Mouse (Mus musculus) inflammation-experienced regulatory T-cells, adult 6 months (primary cell): ENCODE data around the gene Stard5. TPM values are rescaled to one million over a fixed set of nuclear protein-coding genes. Genes with fewer than 3 reads are reported as not detected.

Experiments used
- ATAC-seq: one replicate; pipeline ENCODE4 v1.8.0; 2017
- polyA plus RNA-seq, 3 experiments: library from polyadenylated mRNA; unstranded; fragments of 100-300 nt; shearing (Covaris generic); gene quantifications; one replicate each; pipeline ENCODE4 v1.2.1; 2017

Stard5 gene
- polyA plus RNA-seq, 3 experiments from 2014 or later, result 25.0 to 41.7 (median 39.5) TPM

DNA sequence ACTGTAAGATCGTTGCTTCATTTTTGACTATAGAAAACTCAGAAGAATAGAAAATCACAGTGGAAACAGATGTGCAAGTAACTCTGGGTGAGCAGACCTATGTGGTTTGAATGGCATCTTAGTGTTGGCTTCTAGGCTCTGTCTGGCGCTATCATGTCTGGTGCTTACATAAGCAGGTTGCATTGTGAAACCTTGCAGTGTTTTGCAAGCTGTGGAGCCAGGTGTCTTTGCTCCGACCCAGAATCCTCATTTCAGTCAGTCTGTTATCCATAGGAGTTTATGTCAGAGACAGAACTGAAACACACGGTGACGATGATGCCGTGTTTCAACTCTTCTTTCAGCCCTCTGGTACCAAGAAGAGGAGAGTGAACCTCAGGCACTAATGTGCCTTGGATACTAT, 2.1 kb downstream of the Stard5 start:
- ATAC-seq, result no peak

DNA sequence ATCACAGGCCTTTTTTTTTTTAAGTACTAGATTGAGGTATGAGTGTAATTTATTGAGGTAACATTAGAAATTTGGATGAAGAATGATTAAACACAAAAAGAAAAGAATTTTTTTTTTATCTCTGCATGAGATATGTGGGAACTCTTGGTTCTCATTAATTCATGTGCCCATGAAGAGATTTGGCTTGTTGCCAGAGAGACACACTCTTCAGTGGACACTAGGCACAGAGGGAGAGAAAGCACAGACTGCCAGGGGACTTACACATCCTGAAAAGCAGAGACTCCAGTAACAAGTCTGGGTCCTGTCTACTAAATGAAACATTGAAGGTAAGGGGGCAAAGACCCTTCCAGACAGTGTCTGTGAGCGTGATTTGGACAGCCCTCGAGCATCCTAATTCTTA, 4.0 kb downstream of the Stard5 start:
- no peak for ATAC-seq

DNA sequence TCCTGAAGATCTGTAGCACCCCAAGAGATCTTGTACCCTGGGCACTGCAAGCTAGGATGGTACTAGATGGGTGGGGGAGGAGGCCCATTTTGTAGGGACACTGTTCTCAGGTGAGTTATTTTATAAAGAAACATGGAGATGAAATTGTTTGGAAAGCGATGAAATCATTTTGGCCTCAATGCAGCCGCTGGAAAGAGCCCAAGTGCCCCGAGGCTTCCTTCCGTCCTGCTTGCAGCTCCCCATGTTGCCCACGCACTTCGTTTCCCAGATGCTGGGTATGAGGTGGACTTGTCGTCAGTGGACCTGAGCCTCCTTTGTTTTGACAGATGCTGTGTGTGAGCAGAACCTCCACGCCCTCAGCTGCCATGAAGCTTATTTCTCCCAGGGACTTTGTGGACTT, 4.7 kb downstream of the Stard5 start:
- no peak for ATAC-seq

DNA sequence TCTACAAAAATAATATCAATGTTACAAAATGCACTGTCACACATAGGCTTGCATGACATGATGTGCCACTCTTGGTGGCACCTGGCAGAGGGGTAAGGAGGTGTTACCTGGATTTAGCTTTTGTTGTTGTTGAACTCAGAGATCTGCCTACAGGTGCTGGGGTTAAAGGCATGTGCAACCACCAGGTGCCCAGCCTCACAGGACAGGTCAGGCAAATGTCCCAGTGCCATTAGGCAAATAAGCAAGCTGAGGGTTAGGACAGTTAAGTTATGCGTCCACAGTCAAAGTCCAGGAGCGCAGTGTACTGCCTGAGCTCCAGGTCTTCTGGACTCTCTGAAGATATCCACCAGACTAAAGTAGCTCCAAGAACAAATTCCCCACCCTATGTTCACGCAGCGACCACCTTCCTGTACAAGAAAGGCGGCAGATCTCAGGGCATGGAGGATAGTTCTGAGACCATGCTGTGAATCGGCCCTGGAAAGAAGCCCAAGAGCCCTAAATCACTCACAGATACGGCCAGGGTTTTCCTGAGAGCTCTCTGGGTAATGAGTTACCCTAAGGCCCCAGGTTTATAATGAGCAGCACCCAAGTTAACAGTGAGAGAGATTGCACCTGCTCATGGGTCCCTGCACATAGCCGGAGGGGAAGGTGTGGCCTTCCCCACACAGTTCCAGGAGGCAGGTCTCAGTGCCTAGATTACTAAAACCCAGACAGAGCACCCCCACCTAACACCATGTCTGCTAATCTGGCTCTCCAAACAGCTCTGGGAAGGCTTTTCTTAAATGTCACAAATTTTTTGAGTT, 6.2 kb downstream of the Stard5 start:
- no peak for ATAC-seq

DNA sequence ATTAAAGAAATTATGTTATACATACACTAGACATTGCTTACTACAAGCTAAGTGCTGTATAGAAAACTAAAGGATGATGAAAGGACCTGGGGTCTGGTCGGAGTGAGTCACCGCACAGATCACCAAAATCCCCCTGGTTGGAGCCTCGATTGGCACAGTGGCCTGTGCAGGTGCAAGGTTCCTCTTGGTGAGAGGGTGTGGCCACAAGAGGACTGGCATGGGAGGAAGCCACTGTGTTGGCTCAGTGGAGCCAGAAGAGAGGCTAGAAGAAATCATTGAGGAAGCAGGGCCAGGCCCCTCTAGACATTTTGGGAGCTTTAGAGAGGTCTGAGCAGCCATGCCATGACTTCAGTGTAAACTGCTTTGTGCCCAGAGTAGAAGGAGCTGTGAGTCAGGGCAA, 7.3 kb downstream of the Stard5 start:
- peak; percentile 11 for ATAC-seq

DNA sequence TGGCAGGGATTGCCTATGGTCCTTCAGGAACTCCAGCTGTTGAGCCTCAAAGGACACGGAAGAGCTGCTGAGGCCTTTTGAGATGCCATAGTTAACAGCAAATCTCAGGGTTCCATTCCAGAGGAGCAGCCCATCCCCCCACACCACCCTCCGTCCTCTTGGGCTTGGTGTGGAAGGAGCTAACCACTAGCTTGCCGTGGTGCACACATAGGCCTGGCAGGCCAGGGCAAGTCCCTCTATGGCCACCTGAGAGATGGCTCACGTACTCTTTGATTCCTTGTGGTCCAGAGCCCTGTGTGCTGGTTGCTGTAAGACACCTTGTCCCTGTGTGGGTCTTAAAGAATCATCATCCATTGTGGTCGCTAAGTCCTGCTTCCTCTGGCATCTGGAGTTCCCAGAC, 8.8 kb downstream of the Stard5 start:
- no peak for ATAC-seq

DNA sequence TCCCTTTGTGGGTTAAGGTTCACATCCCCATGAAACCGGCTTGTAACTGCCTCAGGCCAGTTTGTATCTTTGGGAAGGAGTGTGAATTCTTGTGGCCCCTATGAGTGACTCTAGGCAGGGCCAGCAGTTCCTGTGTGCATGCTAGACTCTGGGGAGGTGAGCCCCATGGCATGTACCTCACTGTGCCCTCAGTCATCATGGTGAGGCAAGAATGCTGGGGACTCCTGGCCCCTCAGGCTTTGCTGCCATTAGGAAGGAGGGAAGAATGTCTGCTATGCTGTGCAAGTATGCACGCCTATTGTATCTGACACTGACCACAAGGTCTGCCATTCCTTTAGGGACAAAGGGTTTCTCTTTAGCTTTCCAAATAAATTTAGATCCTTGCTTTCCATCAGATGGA, 9.4 kb downstream of the Stard5 start:
- peak; percentile 2 for ATAC-seq

DNA sequence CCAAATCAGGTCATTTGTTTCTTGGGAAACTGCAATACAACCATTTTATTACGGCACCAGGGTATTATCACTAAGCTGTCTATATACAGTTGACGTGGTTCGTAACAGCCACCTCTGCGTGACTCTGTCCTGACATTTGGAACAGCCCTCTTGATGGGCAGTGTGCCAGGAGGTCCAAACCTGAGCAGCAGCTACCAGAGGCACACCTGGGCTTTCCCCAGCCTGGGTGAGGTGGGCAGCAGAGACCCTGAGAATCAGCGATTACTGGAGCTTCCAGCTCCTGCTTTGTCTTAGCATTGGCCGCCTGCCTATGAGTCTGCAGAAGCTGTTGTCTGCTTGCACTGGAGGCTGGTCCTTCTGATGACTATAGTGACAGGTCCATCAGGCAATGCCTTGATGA, 11.8 kb downstream of the Stard5 start:
- ATAC-seq, result no peak

DNA sequence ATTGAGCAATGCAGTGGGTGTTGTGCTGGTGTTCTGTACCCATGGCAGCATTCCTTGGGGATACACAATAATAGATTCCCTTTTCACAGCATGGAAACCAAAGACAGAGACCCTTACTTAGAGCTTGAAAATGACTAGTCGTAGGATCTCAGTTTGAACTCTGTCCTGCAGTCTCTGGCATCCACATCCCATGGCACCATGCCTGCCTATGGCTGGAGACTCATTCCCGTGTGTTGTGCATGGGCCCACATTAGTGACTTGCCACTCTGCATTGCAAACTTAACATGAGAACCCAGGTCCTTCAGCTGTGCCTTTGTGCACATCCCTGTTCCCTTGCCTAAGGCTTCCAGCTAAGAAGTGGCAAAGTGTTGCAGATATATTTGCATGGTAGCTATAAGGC, 13.0 kb downstream of the Stard5 start:
- ATAC-seq, result no peak

DNA sequence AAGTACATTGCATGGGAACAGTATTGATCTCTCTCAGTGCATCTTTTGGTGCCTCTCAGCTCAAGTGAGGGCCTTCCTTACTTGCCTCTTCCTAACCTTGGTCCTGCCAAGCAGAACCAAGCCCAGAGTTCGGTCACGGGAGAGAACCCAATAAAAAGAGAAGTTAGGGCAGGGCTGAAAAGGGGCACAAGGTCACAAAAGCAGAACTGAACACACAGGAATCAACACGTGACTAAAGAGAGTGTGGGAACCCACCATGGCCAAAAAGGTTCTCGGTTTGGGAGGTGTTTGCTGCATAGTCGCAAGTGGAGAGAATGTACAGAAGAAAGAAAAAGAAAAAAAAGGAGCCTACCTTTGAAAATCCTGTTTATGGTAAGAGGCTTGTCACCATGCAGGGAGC, 13.7 kb downstream of the Stard5 start:
- ATAC-seq, result no peak

DNA sequence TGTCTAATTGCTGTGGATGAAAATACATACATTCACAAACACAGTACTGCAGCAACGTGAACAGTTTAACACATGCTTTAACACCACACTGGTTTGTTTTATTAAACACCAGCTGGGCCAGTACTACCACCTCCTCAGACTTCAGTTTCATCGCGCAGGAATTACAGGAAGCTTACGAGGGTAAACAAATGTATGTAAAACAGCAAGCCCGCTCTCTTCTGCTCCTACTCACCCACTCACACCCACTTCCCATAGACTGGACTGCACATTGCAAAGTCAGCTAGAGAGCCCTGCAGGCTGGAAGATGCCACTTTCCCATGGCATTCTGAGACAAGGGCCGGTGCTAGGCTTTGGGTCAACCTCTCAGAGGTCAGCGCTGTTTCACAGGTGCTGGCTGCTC, 17.0 kb downstream of the Stard5 start:
- peak; percentile 53 for ATAC-seq

DNA sequence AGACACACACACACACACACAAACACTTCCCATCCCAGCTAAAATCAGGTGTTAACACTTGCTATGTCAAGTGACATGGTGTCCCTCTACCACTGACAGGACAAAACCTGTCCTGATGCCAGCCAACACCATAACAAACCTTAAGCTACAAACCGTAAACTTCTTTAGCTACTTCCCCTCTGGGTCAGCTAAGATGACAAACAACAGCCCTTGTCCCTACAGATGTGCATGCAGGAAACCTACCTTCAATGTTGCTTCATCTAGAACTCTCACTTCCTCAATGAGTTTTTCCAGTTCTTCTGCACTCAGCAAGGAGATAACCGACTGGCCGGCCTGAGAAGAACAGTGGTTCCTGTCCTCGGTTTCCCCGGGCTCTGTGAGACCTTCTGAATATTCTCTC, 18.9 kb downstream of the Stard5 start:
- ATAC-seq, result no peak

DNA sequence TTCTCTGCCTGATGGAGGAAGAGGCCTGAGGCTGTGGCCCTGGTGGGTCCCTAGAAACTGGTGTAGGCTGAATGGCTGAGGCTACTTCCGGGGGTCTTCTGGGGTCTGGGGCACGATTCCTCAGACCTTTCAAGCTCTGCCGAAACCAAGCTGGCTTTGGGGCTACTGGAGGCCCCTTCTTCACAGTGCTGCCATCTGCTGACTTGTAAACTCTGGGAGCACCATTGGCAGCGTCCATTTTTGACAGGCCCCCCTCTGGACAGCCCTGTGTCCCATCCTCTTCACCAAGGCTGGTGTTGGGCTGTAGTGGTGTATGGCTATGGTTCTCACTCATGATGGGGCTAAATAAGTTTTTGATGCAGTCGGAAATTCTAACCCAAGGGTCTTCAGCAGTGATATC, 20.7 kb downstream of the Stard5 start:
- ATAC-seq, result no peak

DNA sequence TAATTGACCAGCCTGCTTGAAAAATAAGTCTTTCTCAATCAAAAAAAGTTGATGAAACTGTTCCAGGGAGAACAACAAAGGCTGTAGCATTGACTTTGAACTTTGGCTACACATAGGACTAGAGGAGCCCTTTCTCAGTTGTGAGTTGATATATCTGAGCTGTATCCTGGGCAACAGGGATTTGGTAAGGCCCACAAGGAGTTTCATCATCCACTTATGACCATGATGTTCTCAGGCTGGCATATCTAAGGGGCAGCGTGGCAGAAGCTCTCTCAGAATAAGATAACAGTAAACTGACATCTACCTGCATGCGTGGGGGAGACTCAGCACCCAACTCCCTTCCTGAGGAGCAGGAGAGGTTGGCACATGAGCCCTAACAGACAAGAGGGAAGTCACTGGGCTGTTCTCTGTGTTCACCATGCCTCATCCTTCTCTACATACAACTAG, 21.9 kb downstream of the Stard5 start:
- no peak for ATAC-seq

DNA sequence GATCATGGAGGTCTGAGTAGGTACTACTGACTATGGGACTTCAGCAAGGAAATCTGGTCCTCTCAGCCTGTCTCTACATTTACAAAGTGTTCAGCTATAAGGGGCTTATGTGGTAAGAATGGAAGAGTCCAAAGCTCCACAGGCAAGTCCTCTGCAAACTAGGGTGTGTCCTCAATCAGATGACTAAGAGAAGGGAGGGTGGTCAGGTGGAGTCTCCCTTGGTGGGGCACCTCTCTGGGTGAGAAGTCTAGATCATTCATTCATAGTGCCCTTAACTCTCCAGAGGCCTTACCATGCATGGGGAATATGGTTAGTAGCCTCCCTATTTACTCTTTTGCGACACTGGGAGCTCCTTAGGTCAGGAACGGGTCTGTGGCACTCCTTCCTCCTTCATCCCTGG, 22.4 kb downstream of the Stard5 start:
- ATAC-seq, result no peak

DNA sequence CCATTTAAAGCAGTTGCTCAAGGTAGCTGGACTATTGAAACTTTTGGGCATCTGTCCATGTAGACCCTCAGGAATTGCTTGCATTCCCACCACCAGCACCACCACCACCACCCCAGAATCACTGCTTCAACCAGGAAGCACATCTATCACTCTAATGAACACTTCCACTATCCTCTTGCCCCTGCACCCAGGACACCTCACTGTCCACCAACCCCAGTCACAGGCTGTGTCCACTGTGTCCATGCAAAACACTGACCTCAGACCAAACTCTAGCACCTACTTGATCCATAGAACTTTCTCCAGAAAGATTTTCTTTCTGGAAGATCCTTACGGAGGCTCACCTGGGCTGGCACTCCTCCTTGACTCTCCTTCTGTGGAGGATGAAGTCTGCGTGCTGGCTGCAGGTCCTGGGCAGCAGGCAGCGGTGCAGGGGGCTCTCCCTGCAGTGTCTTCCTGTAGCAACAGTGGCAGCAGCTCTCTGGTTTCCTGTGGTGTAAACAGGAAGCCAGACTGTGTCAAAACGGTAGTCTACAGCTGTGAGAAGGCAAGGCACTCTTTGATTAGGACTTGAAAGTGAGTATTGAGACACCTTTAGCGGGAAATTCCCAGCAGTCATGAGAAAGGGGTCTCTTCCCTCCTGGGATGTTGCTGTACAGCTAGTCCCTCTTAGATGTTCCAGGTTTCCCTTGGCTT, 23.3 kb downstream of the Stard5 start:
- ATAC-seq, result peak; percentile 84

DNA sequence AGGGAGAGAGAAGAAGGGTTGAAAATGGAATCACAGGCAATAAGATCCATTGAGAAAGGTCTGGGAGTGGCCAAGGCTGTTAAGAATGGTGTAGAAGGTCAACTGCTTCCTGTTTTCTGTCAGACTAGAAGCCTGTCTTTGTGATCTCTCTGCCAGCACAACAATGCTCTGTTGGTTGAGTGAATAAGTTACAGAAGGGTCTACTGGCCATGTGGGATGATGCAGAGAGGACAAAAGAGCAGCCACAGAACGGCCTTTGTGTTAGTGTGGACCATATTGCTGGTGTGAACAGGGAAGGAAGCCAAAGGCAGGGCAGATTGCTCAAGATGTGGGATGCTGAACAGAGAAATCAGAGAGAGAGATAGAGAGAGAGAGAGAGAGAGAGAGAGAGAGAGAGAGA, 27.0 kb downstream of the Stard5 start:
- no peak for ATAC-seq

DNA sequence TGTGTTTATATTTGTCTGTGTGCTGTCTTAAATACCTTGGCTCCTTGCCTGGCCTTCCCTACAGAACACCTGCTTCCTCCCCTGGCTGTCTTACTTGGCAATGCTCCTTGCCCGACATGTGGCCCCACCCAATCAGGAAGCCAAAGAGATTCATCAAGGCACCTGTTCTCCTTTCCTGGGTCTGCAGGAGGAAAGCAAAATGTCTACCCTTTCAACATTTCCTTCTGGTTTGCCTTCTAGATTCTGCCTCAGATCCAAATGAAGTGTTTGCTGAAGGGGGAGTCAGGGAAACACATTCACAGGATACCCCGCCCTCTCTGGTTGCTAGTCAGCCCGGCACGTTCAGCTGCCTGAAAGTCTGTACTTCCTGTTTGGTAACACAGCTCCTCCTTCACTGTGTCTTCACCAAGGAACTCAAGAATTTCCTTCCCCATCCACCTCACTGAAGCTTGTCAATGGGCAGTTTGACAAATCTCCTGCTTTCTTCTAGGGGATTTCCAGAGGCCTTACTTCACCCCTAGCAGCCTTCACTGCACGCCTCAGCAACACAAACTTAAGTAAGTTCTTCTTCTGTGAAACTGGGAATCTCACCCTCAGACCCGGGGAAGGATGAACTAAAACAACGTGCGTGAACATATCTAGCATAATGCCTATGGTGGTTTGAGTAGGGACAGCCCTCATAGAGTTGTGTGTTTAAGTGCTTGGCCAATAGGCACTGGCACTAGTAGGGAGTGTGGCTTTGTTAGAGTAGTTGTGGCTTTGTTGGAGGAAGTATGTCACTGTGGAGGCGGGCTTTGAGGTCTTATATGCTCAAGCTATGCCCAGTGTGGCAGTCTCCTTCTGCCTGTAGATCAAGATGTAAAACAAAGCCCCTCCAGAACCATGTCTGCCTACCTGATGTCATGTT, 27.7 kb downstream of the Stard5 start:
- ATAC-seq, result peak; percentile 46

DNA sequence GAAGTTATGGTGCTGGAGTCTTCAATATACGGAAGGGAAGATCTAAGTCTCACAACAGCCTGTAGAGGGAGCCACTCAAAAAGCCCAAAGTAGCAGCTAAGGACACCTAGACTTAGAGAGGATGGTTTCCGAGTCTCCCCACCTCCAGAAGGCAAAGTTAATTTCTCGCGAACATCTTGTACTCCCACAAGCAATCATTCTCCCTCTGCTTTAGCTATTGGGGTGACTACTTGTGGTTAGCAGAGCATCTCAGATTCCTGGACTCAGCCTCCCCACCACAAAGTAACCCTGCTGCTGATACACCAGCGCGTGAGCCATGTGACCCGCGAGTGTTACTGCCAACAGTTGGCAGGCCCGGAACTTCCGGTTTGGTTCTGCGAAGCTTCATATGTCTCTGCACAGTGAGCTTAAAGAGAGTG, 28.5 kb downstream of the Stard5 start:
- ATAC-seq, result peak; percentile 80

DNA sequence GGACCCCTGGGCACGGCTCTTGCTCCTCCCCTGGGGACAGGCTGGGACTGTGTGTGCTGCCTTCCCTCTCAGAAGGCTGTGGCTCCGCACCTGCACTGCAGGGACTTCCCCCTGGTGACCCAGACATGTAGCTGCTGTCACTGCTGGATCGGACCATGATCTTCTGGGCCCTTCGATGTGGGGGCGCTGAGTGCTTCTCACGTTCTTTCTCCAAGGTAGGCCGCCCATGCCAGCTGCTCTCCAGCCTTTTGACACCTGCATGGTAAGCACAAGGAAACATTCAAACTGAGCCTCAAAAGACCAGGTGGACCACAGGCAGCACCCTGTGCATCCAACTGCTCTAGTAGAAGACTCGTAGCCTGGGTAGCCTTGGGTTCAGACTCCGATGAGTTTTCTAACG, 29.3 kb downstream of the Stard5 start:
- ATAC-seq, result peak; percentile 7

DNA sequence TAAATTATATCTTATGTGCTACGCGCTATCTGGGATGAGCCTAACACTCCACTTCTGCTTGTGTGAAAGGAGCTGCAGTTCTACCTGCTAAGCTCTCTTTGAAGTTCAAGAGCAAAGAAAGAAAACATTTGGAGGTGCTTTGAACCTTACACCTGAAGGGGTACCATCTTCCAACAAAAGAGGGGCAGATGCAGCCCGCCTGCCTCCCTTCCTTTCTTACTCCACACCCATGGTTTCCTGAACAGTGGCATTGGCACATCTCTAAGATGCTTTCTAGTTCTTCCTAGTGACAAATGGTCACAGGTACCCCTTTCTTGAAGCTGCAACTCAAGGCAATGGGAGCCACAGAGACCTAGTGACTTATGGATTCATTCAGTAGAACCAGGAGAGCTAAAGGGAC, 30.0 kb downstream of the Stard5 start:
- ATAC-seq, result no peak

DNA sequence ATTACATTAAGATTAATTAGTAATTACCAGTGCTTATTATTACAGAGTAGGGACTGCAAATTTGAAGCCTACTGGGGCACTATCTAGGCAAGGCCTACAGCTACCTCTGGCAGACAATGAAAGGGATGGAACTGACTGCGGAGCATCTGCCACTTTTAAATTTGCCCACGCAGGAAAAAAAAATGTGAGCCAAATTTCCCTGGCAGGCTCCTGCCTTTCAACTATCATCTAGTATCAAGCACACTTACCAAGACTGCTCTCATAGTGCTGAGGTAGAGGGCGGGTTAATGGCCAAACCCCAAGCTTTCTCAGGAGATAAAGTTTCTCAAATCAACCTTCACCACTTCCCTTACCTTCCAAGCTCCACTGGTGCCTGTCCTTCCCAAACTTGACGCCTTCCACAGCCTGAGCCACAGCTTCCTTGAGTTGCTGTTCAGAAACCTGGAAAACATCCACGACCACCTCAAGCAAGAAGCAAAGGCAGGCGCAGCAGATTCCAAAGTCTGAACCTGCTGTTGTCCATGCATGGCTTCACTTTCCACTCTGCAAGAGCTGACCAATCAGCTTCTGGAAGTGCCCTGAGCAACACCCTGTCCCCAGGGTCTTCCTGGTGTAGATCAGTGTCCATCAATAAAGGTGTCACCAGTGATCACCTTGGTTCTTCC, 31.1 kb downstream of the Stard5 start:
- no peak for ATAC-seq
